Mouse (Mus musculus) spleen, postnatal 14 days (tissue): ENCODE data around the gene Lat.

ENCODE experiments used
- DNase-seq, 2 experiments: peaks; one replicate each; pipeline ENCODE4 v3.0.0; 2021 to 2022; ENCODE audit warnings: low spot score in 2 of 2

Gene Lat

DNA sequence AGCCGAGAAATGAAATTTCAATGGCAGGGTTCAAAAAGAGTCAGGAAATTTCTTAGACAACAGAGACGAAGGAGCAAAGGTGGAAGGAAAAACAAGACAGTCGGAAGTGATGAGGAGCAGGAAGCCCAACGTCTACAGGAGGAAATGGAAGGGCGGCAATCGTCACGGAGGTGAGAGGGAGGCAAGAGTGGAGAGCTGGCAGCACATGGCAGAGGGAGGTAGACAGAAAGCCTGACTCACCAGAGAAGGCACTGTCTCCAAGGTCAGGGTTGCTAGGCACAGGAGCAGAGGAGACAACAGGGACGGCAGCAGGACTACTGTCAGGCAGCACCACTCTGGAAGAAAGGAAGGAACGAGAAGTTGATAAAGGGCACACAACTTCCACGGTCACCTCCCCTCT is 1.7 kb downstream of the Lat start:
- DNase-seq, result no peak

DNA sequence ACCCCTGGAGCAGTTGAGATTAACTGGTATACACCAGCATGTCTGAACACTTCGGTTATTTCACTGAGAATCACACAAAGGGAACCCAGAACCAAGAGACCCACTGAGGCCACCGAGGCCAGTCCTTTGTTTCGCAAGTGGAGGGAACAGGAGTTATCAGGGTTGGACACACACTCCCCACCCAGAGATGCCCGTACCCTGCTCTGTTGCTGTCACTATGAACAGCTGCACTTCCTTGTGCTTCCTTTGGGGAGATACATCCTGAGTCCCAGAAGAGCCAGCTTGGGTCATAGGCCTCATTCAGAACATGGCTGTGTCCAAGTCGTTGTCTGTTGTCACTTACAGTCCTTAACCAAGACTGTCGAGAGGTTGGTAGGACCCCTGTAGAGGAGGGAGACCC is 6.3 kb downstream of the Lat start:
- DNase-seq, result no peak

DNA sequence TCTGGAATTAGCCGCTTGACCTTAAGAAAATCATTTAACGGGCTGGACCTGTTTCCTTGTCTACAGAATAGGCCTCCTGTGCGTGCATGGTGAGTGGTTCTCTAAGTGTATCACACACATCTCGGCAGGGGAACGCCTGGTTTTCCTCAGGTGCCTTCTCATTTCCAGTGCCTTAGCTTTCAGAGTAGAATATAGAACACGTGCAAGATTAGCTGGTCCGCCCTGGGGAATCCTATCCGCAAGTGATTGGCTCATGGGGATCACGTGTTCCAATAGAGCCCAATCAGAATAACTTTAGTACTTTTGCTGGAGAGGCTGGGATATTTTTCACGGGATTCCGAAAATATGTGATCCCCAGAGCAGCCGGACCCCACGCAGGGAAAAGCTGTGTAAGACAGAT is 10.3 kb downstream of the Lat start:
- no peak for DNase-seq

DNA sequence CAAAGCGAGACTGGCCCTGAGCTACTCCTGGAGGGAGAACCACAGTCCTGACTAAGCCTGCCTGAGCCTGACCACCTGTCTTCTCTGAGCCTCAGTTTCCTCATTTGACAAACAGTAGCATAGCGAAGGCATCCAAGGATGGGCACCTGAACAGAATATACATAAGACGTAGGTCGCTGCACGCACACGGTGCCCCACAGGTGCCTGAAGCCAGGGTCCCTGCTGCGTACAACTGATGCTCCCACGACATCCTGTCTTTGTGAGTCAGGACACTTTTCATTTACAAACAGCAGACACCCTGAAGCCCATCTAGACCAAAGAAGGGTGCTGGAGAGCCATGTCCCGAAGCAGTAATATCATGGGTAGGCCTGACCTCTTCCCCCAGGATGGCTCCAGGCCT is 11.0 kb downstream of the Lat start:
- no peak for DNase-seq

DNA sequence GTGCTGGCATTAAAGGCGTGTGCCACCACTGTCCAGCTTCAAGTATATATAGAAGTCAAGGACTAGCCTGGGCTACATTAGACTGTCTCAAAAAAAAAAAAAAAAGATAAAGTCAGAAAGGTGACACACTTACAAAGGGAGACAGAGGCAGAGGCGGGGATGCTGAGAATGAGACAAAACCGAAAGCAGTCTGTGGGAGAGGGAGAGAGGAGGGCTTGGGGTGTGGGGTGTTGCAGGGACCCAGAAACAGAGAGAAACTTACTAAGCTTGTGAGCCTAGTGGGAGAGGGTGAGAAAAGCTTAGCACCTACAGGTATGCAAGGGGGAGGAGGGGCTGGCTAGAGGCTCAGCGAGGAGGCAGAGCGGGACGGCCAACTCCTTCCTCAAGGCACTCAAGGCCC is 11.5 kb downstream of the Lat start:
- no peak for DNase-seq

DNA sequence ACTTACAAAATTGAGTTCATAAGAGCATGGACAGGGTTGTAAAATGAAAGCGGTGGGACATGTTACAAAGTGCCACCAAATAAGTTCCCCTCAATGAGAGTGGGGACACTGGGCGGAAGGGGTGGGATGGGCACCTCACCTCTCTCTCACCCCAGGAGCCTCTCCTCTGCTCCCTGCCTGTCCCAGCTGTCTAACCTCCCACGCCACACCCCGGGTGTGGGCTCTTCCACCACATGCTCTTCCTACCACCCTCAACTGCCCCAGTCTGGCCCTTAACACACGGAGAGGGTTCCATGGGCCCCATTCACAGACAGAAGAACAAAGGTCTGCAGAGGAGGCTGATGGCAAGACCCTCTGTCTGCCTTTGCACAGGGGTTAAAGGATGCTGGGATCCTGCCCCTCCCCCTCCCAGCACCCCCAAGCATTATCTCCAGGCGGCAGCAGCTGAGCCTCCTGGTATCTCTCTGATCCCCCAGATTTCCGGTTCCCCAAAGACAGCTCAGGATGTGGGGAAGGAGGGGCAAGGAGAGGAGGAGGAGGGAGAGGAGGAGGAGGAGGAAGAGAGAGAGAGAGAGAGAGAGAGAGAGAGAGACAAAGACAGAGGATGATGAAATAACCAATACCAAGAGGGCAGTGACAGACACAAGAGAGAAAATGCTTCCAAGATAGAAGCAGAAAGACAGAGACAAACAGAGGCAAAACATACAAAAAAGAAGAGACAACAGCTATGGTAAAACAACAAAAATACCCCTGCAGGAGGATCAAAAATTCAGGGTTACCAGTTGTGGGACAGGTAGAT is 12.4 kb downstream of the Lat start:
- no peak for DNase-seq

DNA sequence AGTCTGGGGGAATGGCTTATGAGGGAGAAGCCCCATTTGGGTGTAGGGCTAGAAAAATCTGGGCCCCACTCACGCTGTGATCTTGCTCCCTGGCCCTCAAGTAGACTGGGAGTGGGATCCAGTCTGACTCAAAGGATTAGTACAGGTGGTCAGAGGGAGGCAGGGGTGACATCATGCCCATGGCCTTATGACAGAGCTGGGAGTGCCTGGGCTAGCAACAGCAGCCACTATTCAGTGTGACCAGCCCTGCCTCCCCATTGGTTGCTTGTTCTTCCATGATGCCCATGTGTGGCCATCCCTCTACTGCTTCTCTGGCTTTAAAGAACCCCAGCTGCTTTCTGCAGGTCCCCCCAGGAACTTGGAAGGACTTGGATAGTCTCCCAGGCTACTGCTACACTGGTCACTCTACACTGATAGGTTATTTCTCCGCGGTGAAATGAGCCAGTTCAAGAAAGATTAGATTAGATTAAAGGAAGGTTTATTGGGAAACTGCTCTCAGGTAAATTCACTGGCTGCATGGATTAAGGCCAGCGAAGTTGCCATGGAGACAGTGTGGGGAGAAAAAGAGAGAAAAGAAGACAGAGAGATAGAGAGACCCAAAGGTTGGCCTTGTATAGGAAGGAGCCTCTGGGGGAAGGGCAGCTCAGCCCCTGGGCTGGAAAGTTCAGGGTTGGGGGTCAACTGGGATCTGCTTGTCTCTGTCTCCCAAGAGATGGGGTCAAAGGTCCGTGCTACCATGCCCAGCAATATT is 13.3 kb downstream of the Lat start:
- no peak for DNase-seq

DNA sequence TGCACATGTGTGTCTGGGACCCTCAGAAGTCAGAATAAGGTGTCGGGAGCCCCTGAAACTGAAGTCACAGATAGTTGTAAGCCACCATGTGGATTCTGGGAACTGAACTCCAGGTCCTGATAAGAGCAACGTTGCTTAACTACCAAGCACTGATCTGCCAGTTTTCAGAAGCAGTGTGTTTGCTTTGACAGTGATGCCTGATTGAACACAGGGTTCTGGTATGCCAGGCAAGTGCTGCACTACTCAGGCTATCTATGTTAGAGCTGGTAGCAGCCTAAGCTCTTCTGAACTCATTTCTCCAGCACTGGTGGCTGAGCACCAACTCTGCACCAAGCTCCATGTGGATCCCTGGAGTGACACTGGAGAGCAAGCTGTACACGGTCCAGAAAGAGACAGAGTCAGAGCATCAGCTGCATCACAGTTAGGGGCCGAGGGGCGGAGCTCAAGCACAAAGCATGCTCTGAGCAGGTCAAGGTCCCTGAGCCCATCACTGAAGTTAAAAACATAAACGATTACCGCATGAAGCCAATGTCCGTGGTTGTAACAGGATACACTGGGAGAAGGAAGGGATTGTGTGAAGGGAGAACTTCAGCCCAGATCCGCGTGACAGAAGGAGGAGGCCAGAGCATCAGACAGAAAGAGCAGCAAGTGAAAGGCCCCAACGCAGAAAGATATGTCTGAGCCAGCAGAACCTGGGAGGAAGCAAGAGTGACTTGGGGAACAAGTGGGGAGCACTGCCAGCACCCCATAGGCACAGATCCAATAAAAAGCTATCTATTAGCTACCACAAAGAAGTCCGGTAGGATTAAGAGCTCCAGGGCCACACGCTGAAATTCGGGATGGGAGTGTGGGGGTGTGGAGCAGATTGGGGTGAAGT is 14.4 kb downstream of the Lat start:
- no peak for DNase-seq

DNA sequence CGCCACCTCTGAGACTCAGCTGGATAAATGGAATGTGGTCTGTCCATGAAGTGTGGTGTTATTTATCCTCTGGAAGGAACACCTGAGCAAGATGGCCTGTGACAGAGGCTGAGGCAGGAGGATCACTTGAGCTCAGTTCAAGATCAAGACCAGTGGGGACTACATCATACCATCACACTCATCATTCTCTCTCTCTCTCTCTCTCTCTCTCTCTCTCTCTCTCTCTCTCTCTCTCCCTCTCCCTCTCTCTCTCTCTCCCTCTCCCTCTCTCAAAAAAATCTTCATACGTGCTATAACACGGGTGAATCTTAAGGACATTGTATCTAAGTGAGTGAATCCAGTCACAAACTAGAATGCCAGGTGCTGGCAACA is 15.4 kb downstream of the Lat start:
- no peak for DNase-seq

DNA sequence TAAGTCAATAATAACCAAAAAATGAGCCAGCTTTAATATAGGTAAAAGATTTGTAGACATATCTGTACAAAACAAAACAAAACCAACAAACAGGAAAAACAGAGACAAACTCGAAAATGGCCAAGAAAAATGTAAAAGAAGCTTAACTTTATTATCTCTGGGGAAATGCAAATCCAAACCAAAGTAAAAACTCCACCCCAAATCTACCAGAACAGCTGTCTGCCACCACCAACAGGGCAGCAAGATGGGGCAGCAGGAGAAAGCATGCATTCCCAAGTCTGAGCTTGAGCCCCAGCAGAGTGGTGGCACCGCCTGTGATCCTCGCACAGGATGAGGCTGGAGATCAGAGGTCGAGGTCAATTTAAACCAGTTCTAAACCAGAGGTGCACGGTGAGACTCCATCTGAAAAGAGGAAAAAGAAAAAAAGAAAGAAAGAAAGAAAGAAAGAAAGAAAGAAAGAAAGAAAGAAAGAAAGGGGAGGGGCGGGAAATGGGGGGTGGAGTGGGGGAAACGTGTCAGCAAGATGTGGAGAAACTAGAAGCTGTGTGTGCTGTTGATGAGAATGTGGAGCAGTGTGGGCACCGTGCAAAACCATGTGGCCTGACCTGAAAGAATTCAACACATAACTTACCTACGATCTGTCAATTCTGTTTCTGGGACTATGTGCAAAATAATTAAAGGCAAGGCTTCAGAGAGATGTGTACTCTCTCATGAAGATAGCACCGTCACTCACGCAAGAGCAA is 15.9 kb downstream of the Lat start:
- DNase-seq, result no peak

DNA sequence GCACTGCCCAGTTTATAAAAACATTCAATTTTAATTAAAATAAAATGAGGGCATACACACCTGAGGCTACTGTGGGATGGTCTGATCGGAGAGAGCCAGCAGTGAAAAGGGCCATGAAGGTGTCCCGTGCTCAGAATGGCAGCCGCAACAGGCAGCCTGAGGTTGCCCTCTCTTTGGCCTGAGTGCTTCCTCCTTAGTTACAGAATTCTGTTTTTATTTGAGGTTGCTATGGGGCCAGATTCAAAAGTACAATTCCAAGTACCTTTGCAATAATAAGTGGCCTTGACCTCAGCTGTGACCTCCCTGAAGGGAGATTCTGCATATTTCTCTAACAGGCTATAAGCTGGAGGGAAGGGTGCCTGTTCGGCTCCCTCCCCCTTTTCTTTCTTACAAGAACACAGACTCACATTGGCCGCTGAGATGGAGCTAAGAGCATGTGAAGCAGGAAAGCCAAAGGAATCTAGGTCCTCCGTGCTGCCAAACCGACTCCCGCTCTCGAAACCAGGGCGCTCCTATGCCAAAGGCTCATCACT is 17.9 kb downstream of the Lat start:
- DNase-seq, result no peak

DNA sequence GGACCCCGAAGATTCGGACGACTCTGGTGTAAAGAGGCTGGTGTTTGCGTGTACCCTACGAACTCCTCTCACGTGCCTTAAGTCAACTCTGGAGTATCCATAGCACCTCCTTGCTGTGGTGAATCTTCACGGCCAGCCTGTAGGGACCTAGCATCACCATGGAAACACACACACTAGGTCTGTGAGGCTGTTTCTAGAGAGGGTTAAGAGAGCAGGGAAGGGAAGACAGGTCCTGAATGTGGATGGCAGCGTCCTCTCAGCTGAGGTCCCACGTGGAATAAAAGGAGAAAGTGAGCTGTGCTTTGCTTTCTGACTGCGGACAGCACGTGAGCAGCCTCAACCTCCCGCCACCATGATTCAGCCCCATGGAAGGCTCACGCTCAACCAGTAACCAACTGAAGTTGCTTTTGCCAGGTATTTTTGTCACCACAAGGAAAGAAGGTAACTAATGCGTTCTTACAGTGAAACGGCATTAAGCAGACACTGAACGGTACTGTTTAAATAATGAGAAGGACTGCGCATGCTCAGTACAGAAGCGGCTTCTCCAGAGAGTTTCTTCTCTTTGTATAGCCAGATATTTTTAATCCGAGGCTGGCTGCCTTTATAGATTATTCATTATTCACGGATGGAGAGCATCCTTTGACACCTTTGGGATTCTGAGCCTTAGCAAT is 18.5 kb downstream of the Lat start:
- no peak for DNase-seq

DNA sequence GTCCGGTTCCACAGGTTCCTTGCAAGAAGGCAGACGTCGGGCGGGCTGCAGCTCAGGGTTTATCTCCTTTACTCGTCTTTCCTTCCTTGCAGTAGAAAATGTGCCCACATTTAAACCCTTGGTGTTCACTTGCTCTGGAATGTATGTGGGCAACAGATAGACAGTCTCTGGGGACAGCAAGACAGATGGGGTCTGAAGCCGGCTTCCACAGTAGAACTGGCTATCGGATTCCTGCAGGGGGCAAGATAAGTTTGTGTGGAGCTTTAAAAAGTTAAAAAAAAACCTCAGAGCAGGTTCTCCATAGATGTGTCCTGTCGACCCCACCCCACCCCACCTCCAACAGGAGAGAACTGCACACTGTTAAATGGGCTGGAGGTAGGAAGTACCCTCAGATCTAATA is 21.1 kb downstream of the Lat start:
- DNase-seq, result no peak

DNA sequence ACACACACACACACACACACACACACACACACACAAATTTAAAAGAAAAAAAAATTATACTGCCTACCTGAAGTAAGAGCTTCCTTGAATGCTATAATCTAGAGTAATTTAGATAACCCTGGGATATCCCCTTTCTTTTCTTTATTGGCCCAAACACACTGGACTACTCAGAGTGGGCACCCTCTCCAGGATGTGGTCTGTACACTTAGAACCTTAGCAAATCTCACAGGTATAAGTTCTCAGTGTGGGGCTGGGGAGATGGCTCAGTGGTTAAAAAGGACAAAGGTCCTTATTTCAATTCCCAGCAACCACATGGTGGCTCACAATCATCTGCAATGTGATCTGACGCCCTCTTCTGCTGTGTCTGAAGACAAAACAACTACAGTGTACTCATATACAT is 22.3 kb downstream of the Lat start:
- no peak for DNase-seq

DNA sequence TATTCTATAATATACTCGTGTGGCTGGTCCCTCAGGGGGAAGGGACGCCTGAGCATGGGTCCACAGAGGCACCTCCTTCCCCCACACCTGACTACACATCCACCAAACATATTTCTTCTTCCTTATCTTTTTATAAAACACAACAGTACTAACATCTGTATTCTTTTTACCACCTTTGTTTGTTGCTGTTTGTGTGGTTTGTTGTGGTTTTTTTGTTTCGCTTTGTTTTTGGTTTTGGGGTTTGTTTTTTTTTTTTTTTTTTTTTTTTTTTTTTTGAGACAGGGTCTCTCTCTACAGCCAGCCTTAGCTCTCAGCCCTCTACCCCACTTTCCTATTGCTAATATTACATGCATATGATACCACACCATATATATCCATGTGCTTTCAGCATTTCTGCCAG is 23.4 kb downstream of the Lat start:
- DNase-seq, result no peak

DNA sequence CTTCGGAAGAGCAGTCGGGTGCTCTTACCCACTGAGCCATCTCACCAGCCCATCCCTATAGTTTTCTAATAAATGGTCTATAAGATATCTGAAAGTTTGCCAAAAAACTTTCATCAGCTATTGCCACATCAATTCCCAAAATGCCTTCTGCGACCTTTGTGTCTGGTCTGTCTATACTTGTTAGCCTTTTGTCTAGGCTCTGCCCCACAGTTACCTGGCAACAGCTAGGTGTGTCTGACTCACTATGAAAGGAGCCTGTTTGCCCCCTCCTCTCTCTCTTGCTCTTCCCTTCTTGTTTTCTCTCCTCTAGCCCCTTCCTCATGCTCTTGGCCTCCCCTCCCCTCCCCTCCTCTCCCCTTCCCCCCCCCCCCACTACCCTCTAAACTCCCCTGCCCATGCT is 23.8 kb downstream of the Lat start:
- no peak for DNase-seq

DNA sequence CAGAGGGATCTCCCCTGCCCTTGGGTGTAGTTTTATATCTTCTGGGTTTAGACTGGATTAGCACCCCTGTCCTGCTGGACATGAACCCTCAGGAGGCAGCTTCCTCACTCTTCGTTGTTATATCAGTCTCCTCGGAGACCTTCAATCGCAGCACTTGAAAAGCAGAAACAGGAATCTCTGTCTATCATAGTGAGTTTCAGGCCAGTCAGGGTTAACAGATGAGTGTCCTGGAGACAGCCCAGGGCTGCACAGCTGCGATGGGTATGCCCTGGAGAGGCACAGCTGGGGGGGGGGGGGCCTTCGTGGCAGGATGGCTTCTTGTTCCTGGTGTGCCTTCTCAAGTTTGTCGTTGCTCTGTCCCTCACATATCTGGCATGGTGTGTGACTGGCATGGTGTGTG is 28.5 kb downstream of the Lat start:
- no peak for DNase-seq

DNA sequence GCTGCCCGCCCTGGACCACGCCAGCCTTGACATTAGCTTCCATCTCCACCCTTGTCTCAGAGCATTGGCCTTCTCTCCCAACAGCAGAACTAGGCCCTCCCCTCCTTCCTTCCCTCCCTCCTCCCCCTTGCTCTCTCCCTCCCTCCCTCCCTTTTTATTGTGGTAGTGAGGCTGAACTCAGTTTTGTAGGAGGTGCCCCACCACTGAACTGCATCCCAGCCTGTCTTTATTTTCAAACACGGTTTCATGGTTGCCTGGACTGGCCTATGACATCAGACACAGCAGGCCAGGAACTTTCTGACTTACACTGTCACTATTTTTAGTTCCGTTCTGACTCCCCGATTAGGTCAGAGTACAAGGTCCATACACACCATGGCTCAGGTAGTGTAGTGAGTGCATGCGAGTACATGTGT is 29.2 kb downstream of the Lat start:
- DNase-seq, result no peak

DNA sequence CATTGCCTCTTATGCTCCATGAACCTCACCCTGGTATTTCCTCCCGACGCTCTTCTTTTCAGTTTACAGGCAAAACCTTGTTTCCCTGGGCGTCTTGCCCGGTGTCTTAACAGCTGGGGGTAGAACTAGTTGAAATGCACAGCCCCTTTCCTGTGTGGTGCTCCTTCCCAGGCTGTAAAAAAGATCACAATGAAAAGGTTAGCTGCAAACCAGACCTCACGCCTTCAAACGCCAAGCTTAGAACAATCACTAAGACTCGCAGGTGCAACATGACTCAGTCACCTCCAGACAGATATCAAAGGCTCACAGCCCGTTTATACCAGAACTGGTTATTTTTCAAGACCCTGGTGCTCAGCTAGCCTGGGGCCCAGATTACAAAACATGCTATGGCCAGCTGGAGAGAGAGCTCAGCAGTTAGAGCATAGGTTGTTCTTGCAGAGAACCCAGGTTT is 29.8 kb downstream of the Lat start:
- DNase-seq, result no peak

DNA sequence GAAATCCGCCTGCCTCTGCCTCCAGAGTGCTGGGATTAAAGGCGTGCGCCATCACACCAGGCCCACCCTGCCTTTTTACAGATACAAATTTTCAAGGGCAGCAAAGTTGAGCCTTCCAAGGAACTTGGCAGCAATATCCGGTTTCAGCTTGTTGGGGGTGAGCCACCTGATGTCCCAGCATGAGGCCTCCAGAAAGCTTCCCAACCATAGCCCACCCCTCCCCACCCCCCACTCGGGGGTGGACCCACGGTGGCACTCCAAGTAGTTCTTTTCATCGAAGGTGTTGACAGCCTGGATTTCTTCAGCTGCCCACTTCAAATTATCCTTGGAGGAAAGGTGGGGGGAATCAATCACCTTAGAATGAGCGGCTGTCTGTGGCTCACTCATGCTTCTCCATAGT is 30.5 kb downstream of the Lat start:
- DNase-seq, result no peak

DNA sequence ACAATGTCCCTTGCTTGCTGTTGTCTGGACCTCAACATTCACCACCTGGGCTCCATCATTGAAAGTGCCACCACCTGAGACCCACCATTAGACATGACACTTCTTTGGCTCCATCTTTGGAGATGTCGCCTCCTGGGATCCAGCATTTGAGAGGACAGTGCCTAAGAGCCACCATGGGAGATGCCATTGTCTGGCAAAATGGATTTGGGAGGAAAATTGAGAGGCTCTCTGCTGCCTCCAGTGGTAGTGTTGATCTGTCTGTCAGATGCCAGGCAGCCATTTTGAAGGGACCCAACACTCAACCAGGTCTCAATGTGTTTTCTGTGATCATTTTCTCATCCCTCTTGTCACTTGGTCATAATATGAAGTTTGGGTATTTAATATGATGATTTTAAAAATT is 33.8 kb downstream of the Lat start:
- no peak for DNase-seq
